Mouse (Mus musculus): ENCODE results near the gene Gm20683.

DNA sequence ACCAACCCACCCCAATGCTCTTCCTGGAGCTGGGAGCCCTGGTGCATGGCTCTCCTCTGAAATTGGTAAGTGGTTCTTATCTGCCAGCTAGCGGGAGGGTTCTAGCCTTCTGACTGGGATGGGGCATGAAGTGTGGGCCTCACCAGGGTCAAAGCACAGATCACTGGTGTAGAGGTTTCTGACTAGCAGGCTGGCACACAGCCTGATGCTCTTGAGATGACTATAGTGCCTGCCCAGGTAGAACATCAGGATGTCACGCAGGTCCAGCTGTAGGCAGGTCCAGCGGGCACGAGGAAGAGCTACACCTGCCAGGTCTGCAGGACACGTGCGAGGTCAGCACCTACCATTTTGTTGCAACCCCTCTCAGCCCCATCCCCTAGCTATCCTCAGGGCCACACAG lies 18.7 kb upstream of the Gm20683 start:
- TF ChIP-seq POLR2A (IDR thresholded peaks at IDR 0.05; ENCODE audit: borderline replicate concordance, control insufficient read depth, low read depth, low read length), result 0 out of 2 replicates have a peak, but pooled peaks have one; percentile 13
- no peak for TF ChIP-seq CTCF (IDR thresholded peaks at IDR 0.05; ENCODE audit: control insufficient read depth, insufficient read depth, low read length)
